Mouse (Mus musculus) bone marrow macrophage, adult 2 months (primary cell): Measurements from ENCODE around the gene Nt5c.
"Not testable (repeated sequence)": the region's sequence is repeated elsewhere in the genome, so short reads cannot be mapped to it uniquely, and the experiment has no call there.

Experiments
- CTCF ChIP-seq: IDR thresholded peaks from 2 replicates; pipeline ENCODE4 v1.5.1; 2012; ENCODE audit warnings: low read depth, mild to moderate bottlenecking, low read length, moderate library complexity
- POLR2A ChIP-seq: IDR thresholded peaks from 2 replicates; pipeline ENCODE4 v1.6.1; 2012; ENCODE audit warnings: mild to moderate bottlenecking, low read depth, low read length, borderline replicate concordance

- not testable (repeated sequence) for TF ChIP-seq CTCF, POLR2A
Observed at GRCm38 (mm10) chr11:115526446-115526845, 34.8 kb upstream of the Nt5c start.
